Mouse (Mus musculus) liver, postnatal 0 days (tissue): ENCODE data around the gene Tmem151b. TPM values are rescaled to one million over a fixed set of nuclear protein-coding genes. Genes with fewer than 3 reads are reported as not detected.

ENCODE experiments used
- ATAC-seq: fragments of 200-750 bp; cut with Nextera tagmentation; 2 replicates; pipeline ENCODE4 v1.8.0; 2017; ENCODE audit warnings: mild to moderate bottlenecking, moderate library complexity
- DNase-seq: peaks from one replicate; pipeline ENCODE4 v3.0.0-alpha.2; 2016
- H3K27ac ChIP-seq: fragments of 300-500 bp; sonication (generic); 2 replicates; pipeline ENCODE4 v1.5.1; 2014; ENCODE audit warnings: antibody characterized with exemption, moderate library complexity, mild to moderate bottlenecking, low read depth
- H3K27me3 ChIP-seq: fragments of 300-500 bp; sonication (generic); 2 replicates; pipeline ENCODE4 v1.6.1; 2014; ENCODE audit warnings: low read length, control low read depth, mixed read lengths; ENCODE audit not compliant: insufficient read depth
- H3K36me3 ChIP-seq: fragments of 300-500 bp; sonication (generic); replicated peaks from 2 replicates; pipeline ENCODE4 v1.6.1; 2014; ENCODE audit warnings: mild to moderate bottlenecking, control low read depth, low read length, moderate library complexity, mixed read lengths; ENCODE audit not compliant: insufficient read depth
- H3K4me1 ChIP-seq: fragments of 300-500 bp; sonication (generic); 2 replicates; pipeline ENCODE4 v1.6.1; 2014; ENCODE audit warnings: antibody characterized with exemption, mild to moderate bottlenecking, control low read depth; ENCODE audit not compliant: insufficient read depth
- H3K4me2 ChIP-seq: fragments of 300-500 bp; sonication (generic); 2 replicates; pipeline ENCODE4 v1.6.1; 2014; ENCODE audit warnings: low read depth, mild to moderate bottlenecking, low read length, moderate library complexity, mixed read lengths
- H3K4me3 ChIP-seq: fragments of 300-500 bp; sonication (generic); 2 replicates; pipeline ENCODE4 v1.5.1; 2014; ENCODE audit warnings: low read depth, low read length
- H3K9ac ChIP-seq: fragments of 300-500 bp; sonication (generic); replicated peaks from 2 replicates; pipeline ENCODE4 v1.6.1; 2014; ENCODE audit warnings: mild to moderate bottlenecking, moderate library complexity
- H3K9me3 ChIP-seq: fragments of 300-500 bp; sonication (generic); 2 replicates; pipeline ENCODE4 v1.6.1; 2016; ENCODE audit warnings: mild to moderate bottlenecking, control low read depth, low read length, mixed read lengths
- CTCF ChIP-seq: sonication (generic); IDR thresholded peaks from 2 replicates; pipeline ENCODE4 v1.5.1; 2016; ENCODE audit warnings: antibody characterized with exemption, low read depth
- EP300 ChIP-seq: IDR thresholded peaks from 2 replicates; pipeline ENCODE4 v1.6.1; 2016; ENCODE audit warnings: antibody characterized with exemption, low read depth, mild to moderate bottlenecking
- WGBS: fragments of 180-500 bp; shearing (Covaris S2); extraction: QIAGEN DNeasy Blood & Tissue Kit; methylation state at CpG from one replicate; pipeline ENCODE4 v1.1.7; 2014; ENCODE audit not compliant: insufficient replicate concordance; 5-methylcytosine and 5-hydroxymethylcytosine counted together
- polyA plus RNA-seq: library from polyadenylated mRNA; unstranded; fragments of >200 nt; fragmentation: Nextera tagmentation; extraction: Ambion mirVana; gene quantifications from 2 replicates; pipeline ENCODE4 v1.2.1, GENCODE M21; 2015

Gene Tmem151b
- polyA plus RNA-seq, 1 experiment from 2014 or later: 0.19 TPM

GRCm38 (mm10) chr17:45518766-45519475 is 30.6 kb downstream of the Tmem151b start:
- no peak overlapping the region for H3K9ac ChIP-seq
- no peak for TF ChIP-seq EP300
- TF ChIP-seq CTCF: no peak
- H3K4me2 ChIP-seq: no peak overlapping the region
- no peaks in the 10 kb centered on the region for H3K9me3 ChIP-seq
- ATAC-seq (no peak), DNase-seq (no peak)
- 85% methylated on average over 12 of the region's 12 CpGs for WGBS
- H3K4me3 ChIP-seq: no peak overlapping the region
- H3K27me3 ChIP-seq: peaks cover 11% of the 10 kb centered on the region
- H3K27ac ChIP-seq: no peak overlapping the region
- no peaks in the 10 kb centered on the region; the same call in 1 of the 2 replicates for H3K36me3 ChIP-seq
- no peaks in the 10 kb centered on the region for H3K4me1 ChIP-seq

DNA sequence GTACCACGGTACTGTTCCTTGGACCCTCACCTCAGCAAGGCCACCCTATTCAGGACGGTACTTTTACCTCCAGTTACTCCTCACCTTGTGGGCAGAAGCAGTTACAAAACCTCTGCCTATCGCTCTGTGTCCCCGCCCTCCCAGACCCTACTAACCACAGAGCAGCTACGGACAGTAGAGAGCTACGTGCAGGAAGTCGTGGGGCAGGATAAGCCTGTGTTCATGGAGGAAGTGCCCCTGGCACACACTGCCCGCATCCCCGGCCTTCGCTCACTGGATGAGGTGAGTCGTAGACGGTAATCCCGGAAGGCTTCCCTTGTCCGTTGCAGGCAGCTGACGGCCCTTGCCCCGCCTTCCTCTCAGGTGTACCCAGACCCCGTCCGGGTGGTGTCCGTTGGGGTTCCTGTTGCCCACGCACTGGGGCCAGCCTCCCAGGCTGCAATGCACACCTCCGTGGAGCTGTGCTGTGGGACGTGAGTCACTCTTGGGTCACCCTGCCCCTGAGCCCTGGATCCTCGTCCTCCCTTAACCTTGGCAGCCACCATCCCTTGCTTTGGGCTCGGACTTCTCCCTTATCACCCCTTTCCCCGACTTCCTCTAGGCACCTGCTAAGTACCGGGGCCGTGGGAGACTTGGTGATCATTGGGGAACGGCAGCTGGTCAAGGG is 31.8 kb downstream of the Tmem151b start:
- ATAC-seq (no peak), DNase-seq (no peak)
- Histone ChIP-seq H3K9me3 (no peaks in the 10 kb centered on the region), H3K9ac (no peak overlapping the region), H3K4me3 (no peak overlapping the region), H3K27ac (no peak overlapping the region), H3K4me1 (no peaks in the 10 kb centered on the region), H3K27me3 (no peaks in the 10 kb centered on the region), H3K4me2 (no peak overlapping the region), H3K36me3 (no peaks in the 10 kb centered on the region; the same call in 1 of the 2 replicates)
- TF ChIP-seq CTCF: no peak
- TF ChIP-seq EP300: no peak
- 56% methylated on average over 28 of the region's 28 CpGs for WGBS

DNA sequence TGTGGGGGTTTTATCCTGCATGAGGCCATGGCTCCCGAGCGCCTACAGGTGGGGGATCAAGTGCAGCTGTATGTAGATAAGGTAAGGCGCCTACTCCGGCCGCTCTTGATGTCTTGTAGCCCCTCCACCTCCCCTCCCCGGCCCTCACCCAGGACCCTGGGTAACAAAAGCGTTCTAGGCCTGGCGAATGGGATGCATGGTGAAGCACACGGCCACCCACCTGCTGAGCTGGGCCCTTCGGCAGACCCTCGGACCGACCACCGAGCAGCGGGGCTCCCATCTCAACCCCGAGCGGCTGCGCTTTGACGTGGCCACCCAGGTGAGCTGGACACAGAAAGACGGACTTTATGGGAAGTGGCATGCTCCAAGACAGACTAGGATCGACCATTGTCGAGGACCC is 32.3 kb downstream of the Tmem151b start:
- H3K27ac ChIP-seq: no peak overlapping the region
- H3K9ac ChIP-seq: no peak overlapping the region
- no peak for TF ChIP-seq CTCF
- H3K4me2 ChIP-seq: no peak overlapping the region
- 80% methylated on average over 21 of the region's 21 CpGs for WGBS
- no peaks in the 10 kb centered on the region for H3K4me1 ChIP-seq
- H3K27me3 ChIP-seq: no peaks in the 10 kb centered on the region
- DNase-seq (no peak), ATAC-seq (no peak)
- no peaks in the 10 kb centered on the region for H3K9me3 ChIP-seq
- H3K36me3 ChIP-seq: no peaks in the 10 kb centered on the region; the same call in 1 of the 2 replicates
- no peak overlapping the region for H3K4me3 ChIP-seq

DNA sequence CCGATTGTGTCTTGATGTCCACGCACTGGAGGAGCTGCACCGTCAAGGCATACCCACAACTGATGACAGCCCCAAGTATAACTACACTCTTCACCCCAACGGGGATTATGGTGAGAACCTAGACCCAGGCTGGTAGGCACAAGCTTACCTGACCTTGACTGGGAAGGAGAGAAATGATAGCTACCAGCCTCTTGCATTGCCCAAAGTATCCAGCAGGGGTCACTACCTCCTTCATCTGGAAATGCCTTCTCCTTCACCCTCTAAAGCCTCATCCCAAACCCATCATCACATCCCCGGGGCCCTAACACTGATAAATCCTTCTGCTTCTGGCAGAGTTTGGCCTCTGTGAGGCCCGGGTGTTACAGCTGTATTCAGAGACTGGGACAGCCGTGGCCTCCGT is 33.0 kb downstream of the Tmem151b start:
- Histone ChIP-seq H3K4me2 (no peak overlapping the region), H3K36me3 (no peaks in the 10 kb centered on the region; the same call in 1 of the 2 replicates), H3K4me3 (no peak overlapping the region), H3K27me3 (no peaks in the 10 kb centered on the region), H3K4me1 (no peaks in the 10 kb centered on the region), H3K9ac (no peak overlapping the region), H3K27ac (no peak overlapping the region), H3K9me3 (no peaks in the 10 kb centered on the region)
- TF ChIP-seq EP300 (no peak), CTCF (peak; percentile 88)
- ATAC-seq: no peak
- DNase-seq: peak; percentile 83
- WGBS: 49% methylated on average over 8 of the region's 8 CpGs

- Histone ChIP-seq H3K4me1 (no peaks in the 10 kb centered on the region), H3K4me2 (no peak overlapping the region), H3K27me3 (no peaks in the 10 kb centered on the region), H3K27ac (no peak overlapping the region), H3K36me3 (no peaks in the 10 kb centered on the region; the same call in 1 of the 2 replicates), H3K9ac (no peak overlapping the region), H3K9me3 (no peaks in the 10 kb centered on the region), H3K4me3 (no peak overlapping the region)
- ATAC-seq: no peak
- 77% methylated on average over 10 of the region's 10 CpGs for WGBS
- DNase-seq: no peak
- TF ChIP-seq CTCF (no peak), EP300 (no peak)
These were observed 33.7 kb downstream of the Tmem151b start for GRCm38 (mm10) chr17:45515806-45516205.

DNA sequence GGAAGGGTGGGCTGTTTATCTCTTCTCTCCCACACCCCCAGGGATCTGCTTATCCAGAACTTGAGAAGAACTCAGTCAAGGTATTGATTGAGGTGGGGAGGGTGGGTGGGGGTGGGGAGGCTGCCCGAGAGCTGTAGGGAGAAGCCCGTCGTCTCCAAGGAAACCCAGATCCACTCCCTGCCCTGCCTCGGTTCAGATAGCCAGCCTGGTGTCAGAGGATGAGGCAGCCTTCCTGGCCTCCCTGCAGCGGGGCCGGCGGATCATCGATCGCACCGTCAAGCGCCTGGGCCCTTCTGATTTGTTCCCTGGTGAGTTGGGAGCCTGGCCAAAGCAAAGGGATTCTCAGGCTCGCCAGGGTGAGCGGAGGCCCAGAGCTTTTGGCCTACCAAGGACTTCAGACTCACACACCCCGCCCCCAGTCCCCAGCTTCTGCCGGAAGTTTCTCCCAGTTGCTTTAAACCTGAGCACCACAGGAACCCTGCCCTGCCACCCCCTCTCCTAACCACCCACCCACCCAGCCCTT is 34.2 kb downstream of the Tmem151b start:
- Histone ChIP-seq H3K9me3 (no peaks in the 10 kb centered on the region), H3K27ac (no peak overlapping the region), H3K36me3 (no peaks in the 10 kb centered on the region; the same call in 1 of the 2 replicates), H3K4me2 (no peak overlapping the region), H3K9ac (no peak overlapping the region), H3K4me1 (no peaks in the 10 kb centered on the region), H3K27me3 (no peaks in the 10 kb centered on the region), H3K4me3 (no peak overlapping the region)
- ATAC-seq (peak; percentile 95), DNase-seq (peak; percentile 78)
- 56% methylated on average over 15 of the region's 15 CpGs for WGBS
- TF ChIP-seq EP300 (no peak), CTCF (no peak)
